Mouse (Mus musculus): ENCODE measurements around the gene Olfr193. TPM values are rescaled to one million over a fixed set of nuclear protein-coding genes. Genes with fewer than 3 reads are reported as not detected.

The Olfr193 gene
- polyA plus RNA-seq (2015; fragmentation: Nextera tagmentation; extraction: Ambion mirVana): not detected in 2 replicates

DNA sequence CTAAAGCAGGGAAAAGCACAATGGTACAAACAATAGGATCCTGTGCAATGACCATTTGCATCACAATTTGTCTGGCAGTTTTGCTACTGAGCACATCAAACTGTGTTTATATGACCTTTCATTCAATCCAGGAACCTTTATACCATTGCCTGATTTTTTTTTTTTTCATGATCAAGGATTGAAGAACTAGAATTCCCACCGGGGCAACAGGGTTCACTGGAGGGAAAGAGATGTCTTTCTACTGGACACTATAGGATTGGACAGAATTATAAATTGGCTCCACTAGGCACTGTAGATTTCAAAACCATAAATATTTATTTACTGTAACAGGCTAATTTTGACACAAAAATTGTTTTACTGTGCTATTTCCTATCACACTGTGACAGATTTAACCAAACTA lies at the start of gene Olfr193:
Olfr193 (minus strand) TSS at position 101 of the 400 bp plus-strand sequence.

DNA sequence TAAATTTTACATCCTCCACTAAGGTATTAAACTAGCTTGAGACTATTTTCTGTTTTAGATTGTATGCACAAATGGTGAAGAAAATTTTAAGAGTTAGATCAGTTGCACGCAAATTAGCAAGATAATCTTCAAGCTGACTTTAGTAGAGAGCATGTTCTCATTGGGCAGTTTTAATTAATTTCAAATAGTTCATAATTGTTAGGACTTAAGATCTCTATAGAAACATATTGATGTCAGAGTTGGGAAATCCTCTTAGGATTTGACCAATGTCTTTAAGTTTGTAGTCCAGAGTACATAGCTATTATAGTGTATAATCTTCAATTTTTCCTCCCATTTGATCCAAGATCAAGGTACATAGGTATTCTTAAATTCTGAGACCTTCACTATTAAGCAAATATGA lies 35.1 kb upstream of the Olfr193 start, which contains the start of gene Olfr195:
Olfr195 (plus strand) TSS at position 301 of the 400 bp plus-strand sequence.

DNA sequence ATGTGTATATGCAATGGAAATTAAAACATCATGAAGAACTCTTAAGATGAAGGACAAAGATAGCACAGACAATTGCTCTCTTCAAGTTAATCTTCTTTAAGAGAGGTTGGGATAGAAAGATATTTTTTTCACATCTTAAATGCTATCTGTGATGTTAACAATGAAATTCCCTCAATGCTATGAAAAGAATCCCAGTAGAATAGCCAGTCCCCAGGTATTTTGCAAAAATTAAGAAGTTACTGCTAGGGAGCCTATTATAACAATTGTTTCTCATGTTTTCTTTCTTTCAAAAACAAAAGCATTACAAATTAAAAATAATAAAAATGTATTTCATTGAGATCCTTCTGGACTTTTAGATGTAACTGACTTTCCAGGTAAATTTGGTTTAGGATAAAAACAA lies 9.3 kb upstream of the Olfr193 start, which contains the start of gene Olfr194:
Olfr194 (minus strand) TSS at position 101 of the 400 bp plus-strand sequence.

DNA sequence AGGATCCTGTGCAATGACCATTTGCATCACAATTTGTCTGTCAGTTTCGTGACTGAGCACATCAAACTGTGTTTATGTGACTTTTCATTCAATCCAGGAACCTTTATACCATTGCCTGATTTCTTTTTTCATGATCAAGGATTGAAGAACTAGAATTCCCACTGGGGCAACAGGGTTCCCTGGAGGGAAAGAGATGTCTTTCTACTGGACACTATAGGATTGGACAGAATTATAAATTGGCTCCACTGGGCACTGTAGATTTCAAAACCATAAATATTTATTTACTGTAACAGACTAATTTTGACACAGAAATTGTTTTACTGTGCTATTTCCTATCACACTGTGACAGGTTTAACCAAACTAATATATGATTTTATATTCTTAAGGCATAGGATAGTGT lies 22.0 kb downstream of the Olfr193 start, which contains the start of gene Olfr191:
Olfr191 (minus strand) TSS at position 101 of the 400 bp plus-strand sequence.

DNA sequence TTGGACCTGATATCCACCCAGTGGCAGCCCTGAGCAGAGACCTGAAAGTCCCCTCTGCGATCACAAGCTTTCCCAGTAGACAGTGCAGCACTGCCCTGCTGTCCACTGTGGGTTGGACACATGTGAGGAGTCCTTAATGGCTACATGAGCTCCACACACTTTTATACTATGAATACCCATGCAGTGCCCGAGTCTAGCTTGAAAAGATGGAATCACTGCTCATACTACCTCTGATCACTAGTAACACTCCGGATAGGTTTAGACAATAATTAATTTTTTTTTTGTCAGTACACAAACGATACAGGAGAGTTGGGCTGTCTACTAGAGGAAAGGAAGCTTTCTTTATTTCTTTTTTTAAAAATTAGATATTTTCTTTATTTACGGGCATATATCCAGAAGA lies 33.8 kb downstream of the Olfr193 start, which contains the start of gene Olfr190:
Olfr190 (minus strand) TSS at position 101 of the 400 bp plus-strand sequence.

Other genes with a start within 250 kb of the Olfr193 start
- gene Olfr177, start 237.1 kb downstream of the Olfr193 start, polyA plus RNA-seq (2015; fragmentation: Nextera tagmentation; extraction: Ambion mirVana): not detected in 2 replicates
- not detected in 2 replicates for gene Olfr178, start 219.8 kb downstream of the Olfr193 start, polyA plus RNA-seq (2015; fragmentation: Nextera tagmentation; extraction: Ambion mirVana)
- gene Olfr181, start 183.1 kb downstream of the Olfr193 start, polyA plus RNA-seq (2015; fragmentation: Nextera tagmentation; extraction: Ambion mirVana): not detected in 2 replicates
- gene Olfr180, start 182.5 kb downstream of the Olfr193 start, polyA plus RNA-seq (2015; fragmentation: Nextera tagmentation; extraction: Ambion mirVana): not detected in 2 replicates
- gene Olfr183, start 116.5 kb downstream of the Olfr193 start, polyA plus RNA-seq (2015; fragmentation: Nextera tagmentation; extraction: Ambion mirVana): not detected in 2 replicates
- gene Olfr186, start 81.6 kb downstream of the Olfr193 start, polyA plus RNA-seq (2015; fragmentation: Nextera tagmentation; extraction: Ambion mirVana): not detected in 2 replicates
- not detected in 2 replicates for gene Olfr187, start 72.1 kb downstream of the Olfr193 start, polyA plus RNA-seq (2015; fragmentation: Nextera tagmentation; extraction: Ambion mirVana)
- gene Olfr190, start 33.9 kb downstream of the Olfr193 start, polyA plus RNA-seq (2015; fragmentation: Nextera tagmentation; extraction: Ambion mirVana): not detected in 2 replicates
- not detected in 2 replicates for gene Olfr191, start 22.1 kb downstream of the Olfr193 start, polyA plus RNA-seq (2015; fragmentation: Nextera tagmentation; extraction: Ambion mirVana)
- not detected in 2 replicates for gene Olfr194, start 9.2 kb upstream of the Olfr193 start, polyA plus RNA-seq (2015; fragmentation: Nextera tagmentation; extraction: Ambion mirVana)
- not detected in 2 replicates for gene Olfr195, start 35.2 kb upstream of the Olfr193 start, polyA plus RNA-seq (2015; fragmentation: Nextera tagmentation; extraction: Ambion mirVana)
- not detected in 2 replicates for gene Olfr196, start 58.6 kb upstream of the Olfr193 start, polyA plus RNA-seq (2015; fragmentation: Nextera tagmentation; extraction: Ambion mirVana)
- gene Olfr198, start 91.7 kb upstream of the Olfr193 start, polyA plus RNA-seq (2015; fragmentation: Nextera tagmentation; extraction: Ambion mirVana): not detected in 2 replicates
- not detected in 2 replicates for gene Olfr199, start 107.9 kb upstream of the Olfr193 start, polyA plus RNA-seq (2015; fragmentation: Nextera tagmentation; extraction: Ambion mirVana)
- gene Olfr201, start 160.8 kb upstream of the Olfr193 start, polyA plus RNA-seq (2015; fragmentation: Nextera tagmentation; extraction: Ambion mirVana): not detected in 2 replicates
- gene Olfr202, start 174.9 kb upstream of the Olfr193 start, polyA plus RNA-seq (2015; fragmentation: Nextera tagmentation; extraction: Ambion mirVana): not detected in 2 replicates
- gene Olfr203, start 187.0 kb upstream of the Olfr193 start, polyA plus RNA-seq (2015; fragmentation: Nextera tagmentation; extraction: Ambion mirVana): not detected in 2 replicates
- gene Olfr204, start 206.4 kb upstream of the Olfr193 start, polyA plus RNA-seq (2015; fragmentation: Nextera tagmentation; extraction: Ambion mirVana): not detected in 2 replicates
- not detected in 2 replicates for gene Olfr205, start 219.3 kb upstream of the Olfr193 start, polyA plus RNA-seq (2015; fragmentation: Nextera tagmentation; extraction: Ambion mirVana)
- gene Olfr206, start 237.4 kb upstream of the Olfr193 start, polyA plus RNA-seq (2015; fragmentation: Nextera tagmentation; extraction: Ambion mirVana): not detected in 2 replicates

All from spleen, postnatal 0 days (tissue).